Comparison of ENCODE assay signal across 20 mouse cellular contexts in the genomic region with DNA sequence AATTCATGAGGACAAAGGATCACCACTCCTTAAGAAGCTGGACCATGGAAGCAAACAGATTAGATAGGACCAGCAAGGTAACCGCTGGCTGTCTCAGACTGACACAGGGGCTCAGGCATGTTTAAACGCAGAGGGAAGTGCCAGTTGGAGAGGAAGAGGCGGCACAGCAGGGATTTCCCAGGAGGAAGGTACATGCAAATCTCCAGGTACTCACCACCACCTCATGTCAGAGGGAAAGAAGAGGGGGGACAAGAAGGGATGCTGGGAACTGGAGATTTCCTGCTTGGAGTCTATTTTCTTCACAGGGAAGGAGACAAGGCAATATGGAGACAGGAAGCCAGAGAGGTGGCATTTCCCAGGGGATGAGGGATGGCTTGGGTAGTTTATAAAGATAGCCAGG. TPM values are rescaled to one million over a fixed set of nuclear protein-coding genes. Genes with fewer than 3 reads are reported as not detected.
"Had no signal": no experiment of that assay in that cellular context is flagged by ENCODE, and none has a peak within 500 bp of the region (broad histone marks: within the 10 kb centered on the region; RNA-seq: fewer than 3 reads in every experiment).

No protein-coding gene starts in this region.

- DNase-seq: liver, embryonic 13.5 days; liver, postnatal 0 days; lung, adult 2 months; lung, postnatal 10 days; lung, postnatal 36 days; right cerebral cortex, postnatal 14 days; thymus, adult 2 months; thymus, postnatal 4 days had no signal

- H3K9me3 ChIP-seq: liver, embryonic 13.5 days; liver, embryonic 15.5 days; lung, embryonic 15.5 days; megakaryocyte, embryonic 14.5 days; midbrain, embryonic 13.5 days; midbrain, embryonic 15.5 days; neural tube, embryonic 12.5 days had no signal

- H3K36me3 ChIP-seq: liver, embryonic 13.5 days; liver, embryonic 15.5 days; lung, embryonic 15.5 days; midbrain, embryonic 13.5 days; midbrain, embryonic 15.5 days; neural tube, embryonic 12.5 days had no signal

- H3K4me1 ChIP-seq: liver, embryonic 13.5 days; liver, embryonic 15.5 days; midbrain, embryonic 15.5 days; neural tube, embryonic 12.5 days had no signal

- ATAC-seq: liver, postnatal 0 days; midbrain, embryonic 13.5 days; midbrain, embryonic 15.5 days had no signal

- H3K27me3 ChIP-seq: liver, embryonic 13.5 days; liver, embryonic 15.5 days; lung, embryonic 15.5 days; midbrain, embryonic 13.5 days; midbrain, embryonic 15.5 days; neural tube, embryonic 12.5 days had no signal

- H3K9ac ChIP-seq: liver, embryonic 13.5 days; liver, embryonic 15.5 days; liver, postnatal 0 days; lung, embryonic 15.5 days; midbrain, embryonic 13.5 days; midbrain, embryonic 15.5 days; neural tube, embryonic 12.5 days had no signal

- H3K4me2 ChIP-seq: liver, embryonic 13.5 days; liver, embryonic 15.5 days; lung, embryonic 15.5 days; midbrain, embryonic 11.5 days; midbrain, embryonic 13.5 days; midbrain, embryonic 15.5 days; neural tube, embryonic 12.5 days had no signal

- H3K27ac ChIP-seq: liver, embryonic 13.5 days; liver, embryonic 15.5 days; lung, embryonic 15.5 days; macrophage; midbrain, embryonic 13.5 days; midbrain, embryonic 15.5 days; neural tube, embryonic 12.5 days had no signal

- H3K4me3 ChIP-seq: liver, embryonic 13.5 days; liver, embryonic 15.5 days; lung, embryonic 15.5 days; megakaryocyte, embryonic 14.5 days; midbrain, embryonic 13.5 days; midbrain, embryonic 15.5 days; neural tube, embryonic 12.5 days had no signal

RNA-seq across cellular contexts. Expression of a gene that starts 20.2 kb away (rescaled TPM):
- total RNA-seq: megakaryocyte progenitor cell, adult 5-6 weeks; monocyte, adult 5-6 weeks; neutrophil, adult 5-6 weeks had no signal
- polyA plus RNA-seq: liver, embryonic 15.5 days; liver, postnatal 0 days; midbrain, postnatal 0 days had no signal
